Mouse (Mus musculus) hindlimb bud, embryonic 11.5 days (tissue): ENCODE data around the gene Arih2.
"Not testable (repeated sequence)": the region's sequence is repeated elsewhere in the genome, so short reads cannot be mapped to it uniquely, and the experiment has no call there.

Source experiments
- DNase-seq: peaks from one replicate; pipeline ENCODE4 v3.0.0-alpha.2; 2012; ENCODE audit warnings: low read depth, low spot score; ENCODE audit errors: extremely low spot score

Gene Arih2

DNA sequence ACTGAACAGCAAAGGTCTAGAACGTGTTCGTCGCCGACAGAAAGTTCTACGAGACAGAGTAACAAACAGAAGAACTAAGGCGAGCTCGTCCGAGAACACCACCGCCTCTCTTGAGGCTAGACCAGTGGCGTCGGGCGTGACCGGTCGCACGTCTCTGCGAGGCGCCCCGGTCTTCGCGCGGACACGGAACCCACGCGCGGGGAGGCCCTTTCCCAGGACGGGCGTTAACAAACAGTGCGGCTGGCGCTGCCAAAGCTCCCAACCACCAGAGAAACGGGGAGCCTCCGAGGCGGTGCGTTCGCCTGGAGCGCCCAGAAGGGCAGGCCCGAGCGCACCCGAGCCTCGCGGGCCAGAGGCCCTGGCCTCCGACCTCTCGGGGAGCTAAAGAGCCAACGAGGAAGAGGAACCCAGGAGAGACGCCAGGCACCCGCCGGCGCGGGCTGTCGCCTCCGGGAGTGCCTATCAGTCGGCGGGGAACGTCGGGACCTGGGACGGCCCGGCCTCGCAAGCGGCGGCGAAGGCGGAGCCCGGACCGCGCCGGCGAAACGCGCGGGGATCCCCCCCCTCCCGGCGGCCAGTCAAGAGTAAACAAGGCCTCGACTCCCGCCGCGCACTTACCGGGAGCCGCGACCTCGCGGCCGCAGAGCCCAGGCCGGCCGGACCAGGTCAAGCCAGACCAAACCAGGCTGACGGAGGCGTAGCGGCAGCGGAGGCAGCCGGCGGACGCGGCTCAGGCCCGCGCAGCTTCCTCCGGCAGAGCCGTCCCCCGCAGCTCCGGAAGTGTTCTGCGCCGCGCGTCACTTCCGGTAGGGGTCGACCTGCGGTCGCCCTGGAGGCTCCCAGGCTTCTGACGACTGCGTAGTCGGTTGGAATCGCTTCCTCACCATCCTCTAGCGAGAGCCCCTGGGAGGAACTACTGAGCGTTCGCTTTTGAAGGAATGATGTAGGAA, at the start of gene Arih2:
TSS of gene Arih2 (minus strand) at position 776 of the 950 bp plus-strand sequence.
- peak; percentile 76 for DNase-seq

DNA sequence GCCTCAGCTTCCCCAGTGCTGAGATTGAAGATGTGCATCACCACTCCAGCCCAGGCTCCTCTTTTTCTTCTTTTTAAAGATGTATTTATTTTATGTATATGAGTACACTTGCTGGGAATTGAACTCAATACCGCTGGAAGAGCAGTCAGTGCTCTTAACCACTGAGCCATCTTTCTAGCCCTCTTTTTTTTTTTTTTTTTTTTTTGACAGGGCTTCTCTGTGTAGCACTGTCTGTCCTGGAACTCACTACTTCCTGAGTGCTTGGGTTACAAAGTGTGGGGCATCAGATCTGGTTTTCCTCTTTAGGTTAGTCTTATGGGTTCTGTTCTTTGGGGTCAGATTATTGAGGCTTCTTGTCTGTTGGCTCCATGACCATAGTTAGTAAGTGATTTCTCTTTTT, 45.3 kb upstream of the Arih2 start:
- DNase-seq, result no peak

DNA sequence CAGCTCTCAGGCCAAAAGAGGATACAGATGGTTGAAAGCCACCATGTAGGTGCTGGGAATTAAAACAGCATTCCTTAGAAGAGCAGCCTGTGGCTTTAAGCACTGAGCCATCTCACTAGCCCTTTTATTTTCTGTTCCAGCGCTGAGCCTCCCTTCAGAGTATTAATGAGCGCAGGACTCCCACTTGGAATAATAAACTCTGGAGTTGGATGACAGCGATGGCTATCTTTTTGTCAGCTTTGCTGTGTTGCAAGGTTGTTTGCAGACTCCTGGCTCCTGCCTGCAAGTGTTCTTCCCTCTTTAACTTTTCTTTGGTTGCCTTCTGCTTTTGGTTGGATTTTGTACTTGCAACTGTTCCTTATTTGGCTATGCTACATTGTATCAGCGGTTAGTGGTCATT, 44.8 kb upstream of the Arih2 start:
- no peak for DNase-seq

DNA sequence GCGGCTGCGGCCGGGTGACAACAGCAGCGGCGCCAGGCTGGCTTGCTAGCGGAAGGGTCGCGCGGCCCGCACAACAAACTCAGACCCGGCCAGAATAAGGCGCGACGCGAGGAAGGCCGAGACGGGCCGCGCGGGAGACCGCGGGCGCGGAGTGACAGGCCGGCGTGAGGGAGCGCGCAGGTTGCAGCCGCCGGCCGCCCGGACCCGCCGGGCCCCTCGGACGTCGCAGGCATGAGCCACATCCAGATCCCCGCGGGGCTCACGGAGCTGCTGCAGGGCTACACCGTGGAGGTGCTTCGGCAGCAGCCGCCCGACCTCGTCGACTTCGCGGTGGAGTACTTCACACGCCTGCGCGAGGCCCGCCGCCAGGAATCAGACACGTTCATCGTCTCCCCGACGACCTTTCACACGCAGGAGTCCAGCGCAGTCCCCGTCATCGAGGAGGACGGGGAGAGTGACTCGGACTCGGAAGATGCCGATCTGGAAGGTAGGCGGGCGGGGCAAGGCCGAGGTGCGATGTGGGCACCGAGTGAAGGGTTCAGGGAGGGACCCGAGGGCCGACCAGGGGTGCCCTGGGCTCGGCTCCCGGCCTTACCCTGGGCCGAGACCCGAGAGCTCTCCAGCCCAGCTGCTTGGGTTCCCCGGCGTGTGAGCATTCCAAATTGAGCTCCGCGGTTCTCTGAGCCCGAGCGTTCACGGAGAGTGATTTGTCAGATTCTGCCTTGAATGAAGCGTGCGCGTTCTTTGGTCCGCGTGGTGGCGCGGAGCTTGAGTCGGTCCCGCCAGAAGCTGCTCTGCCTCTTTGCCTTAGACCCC, 43.2 kb upstream of the Arih2 start:
- DNase-seq, result no peak

DNA sequence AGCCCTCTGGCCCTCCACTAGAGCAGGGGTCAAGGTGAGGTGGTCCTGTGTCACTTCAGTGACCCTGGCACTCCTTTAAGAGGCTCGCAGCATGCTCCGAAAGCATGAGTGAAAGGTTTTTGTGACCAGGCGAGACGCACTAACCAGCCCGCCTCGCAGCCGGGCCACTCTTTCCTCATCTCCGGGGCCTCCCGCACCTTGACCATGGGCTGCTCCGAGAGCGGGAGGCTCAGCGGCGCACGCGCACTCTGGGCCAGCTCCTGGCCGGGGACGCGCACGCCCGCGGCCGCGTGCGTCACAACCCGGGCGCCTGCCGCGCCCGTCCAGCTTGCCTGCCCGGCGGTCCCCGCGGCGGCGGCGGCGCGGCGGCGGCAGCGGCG, 42.6 kb upstream of the Arih2 start:
- no peak for DNase-seq

DNA sequence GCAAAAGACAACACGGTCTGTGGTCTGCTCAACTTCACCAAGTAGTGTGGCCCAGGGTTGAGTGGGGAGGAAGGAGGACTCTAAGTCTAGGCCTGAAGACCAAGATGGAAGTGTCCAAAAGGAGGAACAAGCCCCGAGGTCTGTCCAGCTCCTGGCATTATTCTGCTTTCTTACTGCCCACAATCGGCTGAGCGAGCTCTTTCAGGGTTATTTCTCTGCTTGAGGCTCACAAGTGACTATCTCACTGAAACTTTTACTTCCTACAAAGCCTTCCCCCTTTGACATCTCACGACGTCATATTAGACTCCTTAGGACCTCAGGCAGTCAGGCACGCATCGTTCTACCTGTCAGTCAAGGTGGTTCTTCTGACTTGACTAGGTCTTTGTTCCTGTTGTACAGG, 42.2 kb upstream of the Arih2 start:
- DNase-seq, result no peak

DNA sequence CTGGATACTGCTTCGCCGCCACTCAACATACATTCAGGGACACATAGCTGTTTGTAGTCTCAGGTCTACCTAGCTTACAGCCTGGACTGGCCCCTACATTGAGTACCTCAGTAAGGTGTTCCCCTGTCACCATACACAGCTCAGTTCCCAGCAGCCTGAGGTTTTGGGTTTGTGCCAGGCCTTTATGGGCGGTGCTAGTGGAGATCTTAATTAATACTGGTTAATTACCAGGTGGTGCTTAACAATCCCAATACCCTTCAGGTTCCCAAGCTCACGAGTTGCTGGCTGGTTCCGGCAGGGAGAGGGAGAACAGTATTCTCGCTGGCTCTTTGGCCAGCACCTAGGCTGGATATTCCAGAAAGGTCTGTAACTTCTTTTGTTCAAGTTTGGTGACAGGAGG, 41.7 kb upstream of the Arih2 start:
- no peak for DNase-seq

DNA sequence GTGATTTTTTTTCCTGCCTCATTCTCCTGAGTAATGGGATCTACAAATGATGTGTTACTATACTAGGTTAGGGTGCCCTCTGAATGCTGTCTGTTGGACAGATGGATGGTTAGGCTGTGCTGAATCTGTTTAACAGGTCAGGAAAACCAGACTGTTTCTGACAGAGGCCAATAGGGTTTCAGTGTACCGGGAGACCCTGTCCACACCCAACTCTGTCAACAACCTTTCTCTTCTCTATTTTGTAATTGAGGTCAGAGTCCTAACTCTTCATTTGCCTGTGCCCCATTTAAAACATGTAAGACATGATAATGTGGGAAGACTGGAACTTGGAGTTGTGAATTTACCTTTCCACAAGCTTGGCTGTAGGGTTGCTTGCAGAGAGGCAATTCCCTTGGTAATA, 40.8 kb upstream of the Arih2 start:
- DNase-seq, result no peak

DNA sequence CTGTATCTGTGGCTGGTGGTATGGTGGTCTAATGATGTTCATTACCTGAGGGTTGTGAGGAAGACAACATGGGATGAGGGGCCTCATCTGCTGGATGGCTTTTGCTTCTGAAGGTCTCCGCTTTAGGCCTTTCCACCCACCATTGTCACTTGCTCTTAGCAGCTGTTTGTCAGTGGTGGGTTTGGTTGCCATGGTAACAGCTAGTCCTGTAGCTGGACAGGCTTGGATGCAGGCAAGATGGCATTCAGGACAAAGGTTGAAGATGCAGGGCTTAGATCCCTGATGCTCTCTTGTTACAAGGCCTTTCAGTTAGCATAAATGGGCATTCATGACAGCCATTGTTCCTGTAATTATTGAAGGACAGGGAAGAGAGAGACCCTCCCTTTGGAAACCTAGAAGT, 39.9 kb upstream of the Arih2 start, which contains the start of gene Prkar2a:
TSS of gene Prkar2a (plus strand) at position 209 of the 400 bp plus-strand sequence.
- DNase-seq, result no peak

DNA sequence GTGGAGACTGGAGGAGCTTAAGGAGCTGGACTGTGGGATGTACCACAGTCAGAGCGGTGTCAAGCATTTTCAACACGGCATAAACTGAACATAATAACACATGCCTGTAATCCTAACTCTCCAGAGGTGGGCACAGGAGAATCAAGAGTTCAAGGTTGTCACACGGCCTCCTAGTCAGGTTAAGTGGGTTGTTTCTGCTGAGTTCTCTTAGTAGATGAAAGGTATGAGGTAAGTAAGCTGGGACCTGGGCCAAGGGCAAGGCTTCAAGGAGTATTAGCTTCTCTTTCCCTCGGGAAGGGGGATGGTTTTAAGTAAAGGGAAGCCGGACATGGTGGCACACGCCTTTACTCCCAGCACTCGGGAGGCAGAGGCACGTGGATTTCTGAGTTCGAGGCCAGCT, 39.3 kb upstream of the Arih2 start:
- DNase-seq, result no peak

DNA sequence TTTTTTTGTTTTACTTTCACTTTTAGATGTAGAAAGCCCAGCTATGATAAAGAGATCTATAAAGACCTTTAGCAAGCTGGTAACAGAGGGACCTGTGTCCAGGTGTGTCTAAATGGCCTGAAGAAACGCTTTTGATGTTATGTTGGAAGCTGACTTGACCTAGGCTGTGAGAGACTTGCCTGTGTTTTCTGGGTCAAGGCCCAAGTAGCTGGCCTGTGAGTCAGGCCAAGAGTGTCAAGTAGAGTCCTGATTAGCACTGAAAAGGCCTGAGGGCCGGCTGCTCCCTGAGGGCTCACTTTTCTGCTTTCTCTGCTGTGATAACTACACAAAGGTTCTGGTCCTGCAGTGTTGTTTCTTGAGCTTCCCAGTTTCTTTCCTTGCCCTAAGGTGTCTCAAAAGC, 38.5 kb upstream of the Arih2 start:
- no peak for DNase-seq

DNA sequence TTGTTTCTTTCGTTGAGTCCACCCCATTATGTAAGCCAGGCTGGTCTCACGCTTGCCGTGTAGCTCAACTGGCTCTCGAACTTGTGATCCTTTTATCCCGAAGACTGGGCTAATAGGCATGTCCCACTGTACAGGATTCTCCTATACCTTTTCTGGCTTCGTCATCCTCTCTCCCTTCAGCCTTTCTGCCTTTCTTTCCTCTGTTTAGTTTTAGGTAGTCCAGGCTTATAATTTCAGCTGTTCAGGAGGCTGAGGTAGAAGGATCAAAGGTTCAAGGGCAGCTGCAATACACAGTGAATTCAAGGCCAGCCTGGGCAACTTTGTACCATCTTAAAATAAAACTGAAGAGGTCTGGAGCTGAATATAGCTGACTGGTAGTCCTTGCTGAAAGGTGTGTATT, 38.0 kb upstream of the Arih2 start:
- no peak for DNase-seq

DNA sequence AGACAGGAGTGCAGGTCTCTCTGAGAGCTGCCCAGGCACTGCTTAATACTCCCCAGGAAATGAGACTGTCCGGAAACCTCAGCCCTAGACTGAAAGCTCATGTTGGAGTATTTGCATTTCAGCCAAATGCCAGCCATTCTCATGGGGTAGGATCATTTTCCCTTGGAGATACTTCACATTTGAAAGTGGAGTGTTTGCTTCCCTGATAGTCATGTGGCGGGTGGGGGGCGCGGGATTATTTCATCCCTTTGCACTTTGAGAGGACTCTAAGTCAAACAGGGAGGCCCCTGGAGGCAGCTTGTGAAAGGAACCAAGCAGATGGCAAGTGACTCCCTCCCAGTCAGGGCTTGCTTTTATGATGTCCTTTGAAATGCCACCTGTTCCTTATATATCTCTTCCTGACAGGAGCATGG, 37.3 kb upstream of the Arih2 start:
- DNase-seq, result no peak

DNA sequence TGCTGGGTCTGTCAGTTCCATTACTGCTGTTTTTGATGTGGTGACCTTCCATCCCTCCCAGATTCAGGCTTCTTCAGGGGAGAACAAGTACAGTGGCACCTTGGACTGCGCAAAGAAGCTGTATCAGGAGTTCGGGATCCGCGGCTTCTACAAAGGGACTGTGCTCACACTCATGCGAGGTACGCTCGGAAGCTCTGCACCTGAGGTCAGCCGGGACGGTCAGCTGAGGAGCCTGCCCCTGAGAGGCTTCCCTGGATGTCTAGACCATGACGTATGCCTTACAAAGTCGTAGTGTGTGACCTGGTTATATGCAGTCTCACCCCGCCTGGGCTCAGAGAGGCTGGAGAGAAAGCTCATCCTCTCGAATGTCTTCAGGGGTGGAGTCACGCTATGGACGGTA, 30.8 kb upstream of the Arih2 start:
- no peak for DNase-seq

DNA sequence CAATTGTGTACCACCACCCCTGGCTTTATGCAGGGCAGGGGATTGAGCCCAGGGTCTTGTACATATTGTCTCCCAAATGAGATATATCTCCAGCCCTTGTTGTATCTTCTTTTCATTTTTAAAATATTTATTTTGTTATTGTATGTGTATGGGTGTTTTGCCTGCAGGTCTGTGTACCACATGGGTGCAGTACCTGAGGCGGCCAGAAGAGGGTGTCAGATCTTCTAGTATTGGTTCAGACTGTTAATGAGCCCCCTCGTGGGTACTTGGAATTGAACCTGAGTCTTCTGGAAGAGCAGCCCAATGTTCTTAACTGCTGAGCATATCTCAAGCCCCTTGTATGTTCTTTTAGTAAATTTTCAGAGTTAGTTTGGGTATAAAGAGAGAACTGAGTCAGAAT, 24.0 kb upstream of the Arih2 start:
- no peak for DNase-seq

DNA sequence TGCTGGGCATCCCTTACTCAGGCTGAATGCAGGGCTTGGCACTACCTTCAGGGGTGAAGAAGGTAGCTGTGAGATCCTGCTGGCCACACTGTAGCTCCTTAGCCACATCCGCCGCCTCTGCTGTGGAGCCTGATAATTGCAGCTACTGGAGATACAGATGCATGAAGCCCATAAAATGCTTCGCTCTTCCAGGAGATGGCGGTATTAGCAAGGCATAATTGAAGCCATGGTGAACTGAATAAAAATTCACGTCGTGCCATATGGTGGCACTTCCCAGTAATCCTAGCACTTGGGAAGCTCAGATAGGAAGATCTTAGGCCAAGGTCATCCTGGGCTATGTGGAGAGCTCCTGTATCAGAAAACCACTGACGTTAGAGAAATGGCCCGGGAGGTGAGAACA, 20.7 kb upstream of the Arih2 start:
- DNase-seq, result no peak

DNA sequence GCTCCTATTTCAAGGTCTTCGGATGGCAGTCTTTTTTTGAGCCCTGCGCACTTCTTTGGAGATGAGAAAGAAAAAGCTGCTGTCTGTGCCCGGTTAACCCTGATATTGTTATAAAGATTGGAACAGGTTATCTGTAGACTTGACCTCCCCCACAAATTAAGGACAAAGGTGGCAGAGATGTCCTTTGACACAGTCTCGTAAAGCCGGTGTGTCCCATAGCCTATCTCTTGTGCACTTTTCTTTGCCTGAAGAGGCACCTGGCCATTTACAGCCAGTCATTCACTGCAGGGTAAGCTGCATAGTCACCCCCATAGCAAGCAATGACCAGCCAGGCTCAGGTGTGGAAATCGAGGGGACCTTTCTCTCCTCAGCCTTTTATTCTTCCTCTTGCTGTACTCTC, 13.5 kb upstream of the Arih2 start:
- no peak for DNase-seq

DNA sequence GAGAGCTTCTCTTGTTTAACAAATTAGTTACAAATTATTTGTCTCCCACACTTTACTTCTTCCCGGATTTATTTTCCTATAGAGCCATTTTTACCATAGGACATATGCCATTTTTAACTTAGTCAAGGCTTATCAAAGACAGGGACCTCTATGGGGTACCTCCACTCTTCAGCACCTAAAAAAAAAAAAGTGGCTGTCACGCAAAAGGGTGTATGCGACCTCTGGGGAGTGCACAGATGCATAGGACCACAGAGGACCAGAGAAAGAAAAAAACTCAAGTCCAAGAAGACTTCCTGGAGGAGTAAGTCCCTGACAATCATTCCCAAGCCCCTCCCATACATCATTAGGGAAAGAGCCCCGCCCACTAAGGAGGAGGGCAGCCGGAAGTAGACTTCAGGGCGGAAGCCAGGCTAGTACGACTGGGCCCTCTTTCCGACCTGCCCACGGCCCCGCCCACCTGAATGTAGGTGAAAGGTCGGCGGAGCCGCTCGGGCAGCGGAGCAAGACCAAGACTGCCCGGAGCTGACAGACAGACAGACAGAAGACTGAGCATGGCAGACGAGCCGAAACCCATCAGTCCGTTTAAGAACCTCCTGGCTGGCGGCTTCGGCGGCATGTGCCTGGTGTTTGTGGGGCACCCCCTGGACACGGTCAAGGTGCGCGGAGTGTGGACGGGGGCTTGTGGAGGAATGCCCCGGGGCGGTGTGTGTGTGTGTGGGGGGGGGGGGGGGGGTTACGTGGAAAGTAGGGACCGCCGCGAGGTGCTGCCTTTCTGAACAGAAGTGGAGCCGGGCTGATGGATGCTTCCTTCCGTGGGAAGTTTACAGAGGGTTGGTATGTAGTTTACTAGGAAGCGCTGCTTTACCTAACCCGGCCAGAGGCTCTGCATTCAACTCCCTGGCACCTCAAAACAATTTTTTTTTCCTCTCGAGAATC, 12.8 kb upstream of the Arih2 start, which contains the start of gene Slc25a20:
TSS of gene Slc25a20 (plus strand) at position 412 of the 936 bp plus-strand sequence.
- DNase-seq, result no peak

DNA sequence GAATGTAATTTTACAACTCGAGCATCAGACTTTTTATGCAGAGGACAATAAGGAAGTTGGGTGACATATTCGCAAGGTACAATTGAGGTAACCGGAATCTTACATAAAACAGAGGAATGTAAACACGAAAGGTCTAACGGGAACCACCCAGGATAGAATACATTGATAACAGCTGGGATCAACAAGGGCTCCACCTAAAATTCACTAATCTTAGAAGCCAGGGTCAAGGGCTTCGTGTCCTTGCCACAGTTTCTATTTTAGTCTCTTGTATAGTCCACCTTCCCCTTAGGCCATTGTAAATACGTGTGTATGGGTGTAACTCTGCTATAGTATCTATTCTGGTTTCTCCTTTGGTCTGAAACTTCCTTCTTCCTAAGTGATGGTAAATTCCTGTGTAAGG, 6.7 kb upstream of the Arih2 start:
- DNase-seq, result not testable (repeated sequence)

DNA sequence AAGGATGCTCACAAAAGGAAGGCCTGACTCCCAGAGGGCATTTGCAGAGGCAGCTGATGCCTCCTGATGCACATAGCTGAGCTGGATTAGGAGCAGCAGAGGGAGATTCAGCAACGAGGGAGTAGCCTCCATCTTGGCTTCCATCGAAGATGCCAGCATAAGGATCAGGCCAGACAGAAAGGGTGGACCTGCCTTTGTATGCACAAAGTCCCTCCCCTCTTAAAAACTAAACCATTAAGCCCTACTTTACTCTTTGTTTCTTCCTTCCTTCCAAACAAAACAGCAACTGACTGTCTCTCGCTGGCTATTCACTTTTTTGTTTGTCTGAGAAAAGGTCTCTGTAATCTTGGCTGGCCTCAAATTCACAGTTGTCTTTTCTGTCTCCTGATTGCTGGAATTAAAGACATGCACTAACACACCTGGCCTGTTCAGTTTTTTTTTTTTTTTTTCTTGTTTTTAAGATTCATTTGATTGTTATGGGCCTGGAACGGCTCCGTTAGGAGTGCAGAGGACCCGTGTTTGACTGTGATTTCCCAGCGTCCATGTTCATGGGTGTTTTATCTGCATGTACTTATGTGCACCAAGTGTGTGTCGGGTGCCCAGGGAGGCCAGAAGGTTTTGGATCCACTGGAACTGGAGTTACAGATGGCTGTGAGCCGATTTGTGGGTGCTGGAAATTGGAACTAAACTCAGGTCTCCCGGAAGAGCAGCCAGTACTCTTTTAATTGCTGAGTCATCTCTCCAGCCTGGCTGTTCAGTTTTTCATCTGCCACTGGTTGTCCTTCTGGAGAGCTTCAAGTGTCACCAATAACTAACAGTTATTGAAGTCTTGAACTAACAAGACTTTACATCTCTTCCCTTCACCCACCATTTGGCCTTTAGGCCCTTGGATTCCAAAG, 5.6 kb upstream of the Arih2 start:
- DNase-seq, result no peak
